Mouse (Mus musculus) CH12.LX (cell line): Measurements from ENCODE around the gene Brd3os. TPM values are rescaled to one million over a fixed set of nuclear protein-coding genes. Genes with fewer than 3 reads are reported as not detected.

Experiments used
- DNase-seq: peaks from one replicate; pipeline ENCODE4 v3.0.0-alpha.2; 2013; ENCODE audit errors: extremely low read depth
- H3K27ac ChIP-seq: 2 replicates; pipeline ENCODE4 v1.5.1; 2012; ENCODE audit warnings: low read depth, mild to moderate bottlenecking, control low read depth, moderate library complexity; ENCODE audit not compliant: insufficient read depth
- H3K27me3 ChIP-seq: replicated peaks from 2 replicates; pipeline ENCODE3; 2012; ENCODE audit warnings: inconsistent platforms
- H3K36me3 ChIP-seq, 2 experiments: replicated peaks in 1 of 2; 2 replicates each; pipeline versions ENCODE3 to v1.6.1; 2012; ENCODE audit warnings: inconsistent platforms in 1 of 2, low read length in 1 of 2, mild to moderate bottlenecking in 1 of 2, mixed read lengths in 1 of 2, moderate library complexity in 1 of 2; ENCODE audit not compliant: control insufficient read depth in 1 of 2, insufficient read depth in 1 of 2
- H3K4me1 ChIP-seq, 2 experiments: 2 replicates each; pipeline ENCODE4 v1.6.1; 2012; ENCODE audit warnings: inconsistent platforms in 1 of 2, moderate library complexity in 1 of 2; ENCODE audit not compliant: insufficient read depth in 2 of 2, control insufficient read depth in 1 of 2
- H3K4me2 ChIP-seq: 2 replicates; pipeline ENCODE4 v1.6.1; 2012; ENCODE audit warnings: low read depth, mild to moderate bottlenecking, control low read depth; ENCODE audit not compliant: poor library complexity, insufficient read depth, severe bottlenecking
- H3K4me3 ChIP-seq, 3 experiments: fragments of 150-350 bp in 1 of 3; sonication (generic) in 1 of 3; replicated peaks in 1 of 3; 2 replicates each; pipeline versions ENCODE3 to v1.5.1; 2011 to 2012; ENCODE audit warnings: low read depth in 2 of 3, low read length in 2 of 3, mild to moderate bottlenecking in 2 of 3, moderate library complexity in 2 of 3, control low read depth in 1 of 3, improper control_type of control experiment in 1 of 3, inconsistent platforms in 1 of 3, mixed read lengths in 1 of 3; ENCODE audit not compliant: poor library complexity in 1 of 3
- H3K79me2 ChIP-seq: replicated peaks from 2 replicates; pipeline ENCODE4 v1.6.1; 2012; ENCODE audit warnings: mild to moderate bottlenecking, moderate library complexity; ENCODE audit not compliant: control insufficient read depth, poor library complexity, insufficient read depth, severe bottlenecking; ENCODE audit errors: extremely low read depth
- H3K9ac ChIP-seq: 2 replicates; pipeline ENCODE4 v1.6.1; 2012; ENCODE audit warnings: low read depth, mild to moderate bottlenecking, control low read depth, moderate library complexity; ENCODE audit not compliant: insufficient read depth
- H3K9me3 ChIP-seq: replicated peaks from 2 replicates; pipeline ENCODE3; 2012; ENCODE audit warnings: low read length, inconsistent platforms, mixed read lengths
- CHD2 ChIP-seq: IDR thresholded peaks from 2 replicates; pipeline ENCODE4 v1.6.1; 2011; ENCODE audit warnings: low read length, improper control_type of control experiment
- CTCF ChIP-seq, 2 experiments: IDR thresholded peaks in 1 of 2; conservative IDR thresholded peaks in 1 of 2; 2 replicates each; pipeline ENCODE4 v1.5.1; 2011 to 2012; ENCODE audit warnings: low read depth in 2 of 2, low read length in 2 of 2, improper control_type of control experiment in 1 of 2, inconsistent platforms in 1 of 2, mild to moderate bottlenecking in 1 of 2, moderate library complexity in 1 of 2
- EP300 ChIP-seq: IDR thresholded peaks from 2 replicates; pipeline ENCODE4 v1.6.1; 2011; ENCODE audit warnings: low read length, improper control_type of control experiment
- ETS1 ChIP-seq: conservative IDR thresholded peaks from 2 replicates; pipeline ENCODE4 v1.6.1; 2012; ENCODE audit warnings: low read depth, mild to moderate bottlenecking, inconsistent platforms, low read length, improper control_type of control experiment, moderate library complexity
- GABPA ChIP-seq: IDR thresholded peaks from 2 replicates; pipeline ENCODE4 v1.6.1; 2012; ENCODE audit warnings: low read depth, low read length, improper control_type of control experiment, inconsistent platforms; ENCODE audit not compliant: insufficient replicate concordance
- HCFC1 ChIP-seq: IDR thresholded peaks from 2 replicates; pipeline ENCODE4 v1.6.1; 2012; ENCODE audit warnings: low read depth, mild to moderate bottlenecking, inconsistent platforms, low read length, improper control_type of control experiment
- IRF4 ChIP-seq: IDR thresholded peaks from 2 replicates; pipeline ENCODE4 v1.6.1; 2014; ENCODE audit warnings: low read depth, mild to moderate bottlenecking, inconsistent platforms, low read length, improper control_type of control experiment
- JUN ChIP-seq: IDR thresholded peaks from 2 replicates; pipeline ENCODE4 v1.6.1; 2011; ENCODE audit warnings: low read depth, mild to moderate bottlenecking, low read length, improper control_type of control experiment, moderate library complexity; ENCODE audit not compliant: insufficient read depth
- KAT2A ChIP-seq: IDR thresholded peaks from 2 replicates; pipeline ENCODE4 v1.6.1; 2012; ENCODE audit warnings: low read length, improper control_type of control experiment, inconsistent platforms; ENCODE audit not compliant: insufficient replicate concordance
- MAFK ChIP-seq: IDR thresholded peaks from 2 replicates; pipeline ENCODE4 v1.6.1; 2011; ENCODE audit warnings: low read length, improper control_type of control experiment; ENCODE audit not compliant: insufficient replicate concordance
- MAX ChIP-seq: IDR thresholded peaks from 2 replicates; pipeline ENCODE4 v1.6.1; 2011; ENCODE audit warnings: low read length, improper control_type of control experiment
- MXI1 ChIP-seq: IDR thresholded peaks from 2 replicates; pipeline ENCODE4 v1.6.1; 2011; ENCODE audit warnings: mild to moderate bottlenecking, low read depth, low read length, improper control_type of control experiment
- NELFE ChIP-seq: IDR thresholded peaks from 2 replicates; pipeline ENCODE4 v1.6.1; 2011; ENCODE audit warnings: low read depth, low read length, improper control_type of control experiment
- TBP ChIP-seq: conservative IDR thresholded peaks from 2 replicates; pipeline ENCODE4 v1.6.1; 2011; ENCODE audit warnings: low read depth, low read length, improper control_type of control experiment
- USF2 ChIP-seq: conservative IDR thresholded peaks from 2 replicates; pipeline ENCODE4 v1.6.1; 2011; ENCODE audit warnings: low read depth, low read length, improper control_type of control experiment
- ZKSCAN1 ChIP-seq: IDR thresholded peaks from 2 replicates; pipeline ENCODE4 v1.6.1; 2012; ENCODE audit warnings: low read depth, inconsistent platforms, low read length, improper control_type of control experiment, borderline replicate concordance
- ZMIZ1 ChIP-seq: IDR thresholded peaks from 2 replicates; pipeline ENCODE4 v1.6.1; 2012; ENCODE audit warnings: low read depth, mild to moderate bottlenecking, inconsistent platforms, low read length, improper control_type of control experiment
- ZNF384 ChIP-seq: IDR thresholded peaks from 2 replicates; pipeline ENCODE4 v1.6.1; 2012; ENCODE audit warnings: low read depth, low read length, improper control_type of control experiment, inconsistent platforms
- dilution Hi-C: fragments of 300-500 bp; cut with MboI; formaldehyde crosslinking; loops from 2 replicates; pipeline ENCODE4 v1.14.3; 2020; ENCODE audit warnings: low sequenced_read_pairs; ENCODE audit not compliant: extremely low pct_unique_long_range_greater_than_20kb, extremely low pct_ligation_motif_present
- in situ Hi-C: fragments of 300-500 bp; cut with MboI; formaldehyde crosslinking; loops from 3 replicates; pipeline ENCODE4 v1.14.3; 2019; ENCODE audit warnings: low sequenced_read_pairs, low pct_ligation_motif_present, low pct_unique_long_range_greater_than_20kb, mixed read lengths
- polyA plus RNA-seq: library from polyadenylated mRNA; unstranded; fragments of >175 nt; gene quantifications from 2 replicates; pipeline ENCODE4 v1.2.1, GENCODE M21; 2012; ENCODE audit warnings: low read depth; ENCODE audit not compliant: insufficient read length
- total RNA-seq, 2 experiments: library from RNA; depleted of rRNA; stranded (reverse); fragments of 300-350 nt in 1 of 2; fragments of >200 nt in 1 of 2; gene quantifications; 2 replicates each; pipeline ENCODE4 v1.2.3; 2012 to 2014

The Brd3os gene
- total and polyA plus RNA-seq, 3 experiments, result 1.2 to 2.1 (median 1.8) TPM

DNA sequence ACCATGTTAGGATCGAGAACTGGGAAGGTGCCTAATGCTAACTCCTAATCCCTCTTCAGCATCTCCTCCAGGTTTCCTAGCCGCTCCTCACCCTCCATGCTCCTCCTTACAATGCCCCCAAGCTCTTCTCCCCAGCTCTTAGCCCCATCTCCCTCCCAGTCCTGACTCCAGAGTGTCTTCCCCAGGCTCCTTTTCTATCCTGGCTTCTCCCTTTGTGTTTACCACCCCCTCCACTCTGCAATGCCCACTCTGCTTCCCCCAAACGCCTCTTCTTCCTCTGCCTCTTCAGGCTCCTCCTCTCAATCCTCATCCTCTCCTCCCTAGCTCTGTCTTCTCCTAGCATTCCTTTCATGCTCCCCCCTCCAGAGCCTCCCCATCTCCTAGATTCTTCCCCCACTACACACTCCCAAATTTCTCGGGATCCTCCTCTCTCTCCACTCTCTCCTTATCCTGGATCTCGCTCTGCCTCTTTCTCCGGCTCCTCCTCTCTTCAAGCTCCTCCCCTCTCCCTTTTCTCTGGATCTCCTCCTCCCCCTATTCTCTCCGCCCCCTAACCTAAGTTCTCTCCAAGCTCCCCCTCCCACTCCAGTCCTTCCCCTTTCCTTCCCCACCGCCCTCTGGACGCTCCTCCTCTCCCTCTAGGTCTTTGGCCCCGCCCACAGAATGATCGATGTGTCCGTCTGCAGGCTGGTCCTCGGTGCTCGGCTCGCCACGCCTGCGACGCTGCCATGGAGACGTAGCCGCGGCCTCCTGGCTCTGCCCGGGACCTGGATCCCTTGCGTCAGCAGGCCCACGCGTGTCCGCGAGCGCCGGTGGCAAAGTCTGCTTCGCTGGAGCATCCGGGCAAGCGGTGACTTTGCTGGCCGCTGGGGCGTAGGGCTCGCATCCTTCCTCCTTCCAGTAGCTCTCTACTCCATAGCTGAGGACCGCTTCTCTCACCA lies at the start of gene Brd3os (continued):
- TF ChIP-seq KAT2A, result no peak

GRCm38 (mm10) chr2:27394158-27394832 lies 47.8 kb upstream of the Brd3os start:
- no peak overlapping the region for H3K9ac ChIP-seq
- peaks cover 20 to 91% of the 10 kb centered on the region in 2 experiments for H3K36me3 ChIP-seq
- H3K27me3 ChIP-seq, result no peaks in the 10 kb centered on the region
- peak overlapping the region; percentile 3; the same call in 1 of the 2 replicates for H3K27ac ChIP-seq
- no peak for TF ChIP-seq IRF4
- TF ChIP-seq GABPA, result no peak
- TF ChIP-seq ZKSCAN1, result no peak
- TF ChIP-seq NELFE, result no peak
- no peak for TF ChIP-seq JUN
- TF ChIP-seq USF2, result no peak
- no peak for TF ChIP-seq CHD2
- no peak for TF ChIP-seq EP300
- no peak for TF ChIP-seq MXI1
- no peak for TF ChIP-seq ZNF384
- TF ChIP-seq MAX, result no peak
- TF ChIP-seq, all 38 proteins: peak for 0
- no peak overlapping the region for H3K4me2 ChIP-seq
- H3K4me1 ChIP-seq, result peaks cover 57 to 96% of the 10 kb centered on the region in 2 experiments
- dilution Hi-C loops (no loop called here), in situ Hi-C loops (no loop called here)
- DNase-seq, result no peak
- H3K9me3 ChIP-seq, result peaks cover 6% of the 10 kb centered on the region
- H3K4me3 ChIP-seq, result no peak overlapping the region
- peaks cover 97% of the 10 kb centered on the region for H3K79me2 ChIP-seq

DNA sequence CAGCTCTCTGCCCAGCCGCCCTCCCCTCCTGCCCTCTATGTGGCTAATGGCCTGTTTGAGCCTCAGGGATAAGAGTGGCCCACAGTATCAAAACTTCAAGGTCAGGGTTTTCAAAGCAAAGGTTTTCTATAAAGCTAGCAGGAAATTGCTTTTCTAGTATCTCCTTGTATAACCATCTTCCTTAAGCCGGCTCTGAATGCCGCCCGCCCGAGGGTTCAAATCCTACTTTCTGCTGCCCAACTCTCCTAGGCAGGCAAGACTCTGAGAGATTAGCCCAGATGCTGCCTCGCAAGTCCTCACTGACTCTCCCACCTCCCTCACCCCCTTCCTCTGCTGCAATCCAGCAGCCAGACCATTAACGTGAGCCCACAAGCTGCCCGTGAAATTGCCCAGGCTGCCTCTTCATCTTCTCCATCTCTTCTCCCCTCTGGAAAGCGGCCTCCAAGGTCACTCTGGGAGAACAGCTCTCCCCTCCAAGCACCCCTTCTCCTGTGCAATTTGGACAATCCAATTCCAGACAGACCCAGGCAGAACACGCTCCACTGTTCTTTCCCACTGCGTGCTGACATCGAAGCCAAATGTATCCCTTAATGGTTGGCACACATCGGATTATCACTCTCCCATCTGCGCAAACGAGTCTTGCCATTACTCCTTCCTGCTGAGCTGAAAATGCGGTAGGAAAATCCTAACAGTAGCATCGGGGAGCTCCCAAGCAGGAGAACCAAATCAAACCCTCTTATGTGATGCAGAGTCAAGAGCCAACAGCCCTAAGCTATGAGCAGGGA lies 45.3 kb upstream of the Brd3os start:
- H3K4me2 ChIP-seq, result no peak overlapping the region
- dilution Hi-C loops, result no loop called here
- H3K4me1 ChIP-seq, result peaks cover 55 to 90% of the 10 kb centered on the region in 2 experiments
- H3K27me3 ChIP-seq, result no peaks in the 10 kb centered on the region
- no peak for DNase-seq
- peaks cover 97% of the 10 kb centered on the region for H3K79me2 ChIP-seq
- no peak overlapping the region for H3K27ac ChIP-seq
- H3K4me3 ChIP-seq, result no peak overlapping the region
- TF ChIP-seq MAFK (no peak), ZMIZ1 (no peak), HCFC1 (no peak), ETS1 (no peak), KAT2A (no peak), TBP (no peak), CTCF (conservative IDR thresholded peaks at IDR 0.05 in 1 of 2, IDR thresholded peaks at IDR 0.05 in 1 of 2; ENCODE audit: low read depth in 2 of 2, low read length in 2 of 2) (no peak)
- in situ Hi-C loops, result no loop called here
- no peak overlapping the region for H3K9ac ChIP-seq
- H3K36me3 ChIP-seq, result peaks cover 16 to 83% of the 10 kb centered on the region in 2 experiments
- H3K9me3 ChIP-seq, result peaks cover 17% of the 10 kb centered on the region
